Mouse (Mus musculus) midbrain, embryonic 11.5 days (tissue): ENCODE measurements around the gene Cope. TPM values are rescaled to one million over a fixed set of nuclear protein-coding genes. Genes with fewer than 3 reads are reported as not detected.

Experiments
- ATAC-seq: fragments of 200-750 bp; cut with Nextera tagmentation; 2 replicates; pipeline ENCODE4 v1.8.0; 2017; ENCODE audit warnings: moderate TSS enrichment, moderate library complexity; ENCODE audit not compliant: low FRiP score
- DNase-seq: peaks from one replicate; pipeline ENCODE4 v3.0.0; 2015; ENCODE audit warnings: low spot score; ENCODE audit errors: missing footprints
- H3K27ac ChIP-seq: fragments of 300-500 bp; sonication (generic); 2 replicates; pipeline ENCODE4 v1.5.1; 2014; ENCODE audit warnings: low read depth, low read length
- H3K27me3 ChIP-seq: fragments of 300-500 bp; sonication (generic); 2 replicates; pipeline ENCODE4 v1.6.1; 2014; ENCODE audit warnings: mild to moderate bottlenecking, low read length, moderate library complexity, mixed read lengths; ENCODE audit not compliant: control insufficient read depth, insufficient read depth
- H3K36me3 ChIP-seq: fragments of 300-500 bp; sonication (generic); 2 replicates; pipeline ENCODE4 v1.6.1; 2014; ENCODE audit warnings: mild to moderate bottlenecking, low read length, moderate library complexity, mixed read lengths; ENCODE audit not compliant: control insufficient read depth, insufficient read depth
- H3K4me1 ChIP-seq: fragments of 300-500 bp; sonication (generic); 2 replicates; pipeline ENCODE4 v1.6.1; 2014; ENCODE audit warnings: low read length; ENCODE audit not compliant: control insufficient read depth, insufficient read depth
- H3K4me2 ChIP-seq: fragments of 300-500 bp; sonication (generic); 2 replicates; pipeline ENCODE4 v1.6.1; 2014; ENCODE audit warnings: mild to moderate bottlenecking, moderate library complexity
- H3K4me3 ChIP-seq: fragments of 300-500 bp; sonication (generic); 2 replicates; pipeline ENCODE4 v1.5.1; 2014; ENCODE audit warnings: low read depth, low read length
- H3K9ac ChIP-seq: fragments of 300-500 bp; sonication (generic); 2 replicates; pipeline ENCODE4 v1.6.1; 2014; ENCODE audit warnings: low read length
- H3K9me3 ChIP-seq: fragments of 300-500 bp; sonication (generic); 2 replicates; pipeline ENCODE4 v1.6.1; 2016; ENCODE audit warnings: low read length; ENCODE audit not compliant: control insufficient read depth
- WGBS: fragments of 180-500 bp; shearing (Covaris S2); extraction: QIAGEN DNeasy Blood & Tissue Kit; methylation state at CpG from one replicate; pipeline ENCODE4 v1.1.7; 2014; 5-methylcytosine and 5-hydroxymethylcytosine counted together
- polyA plus RNA-seq: library from polyadenylated mRNA; unstranded; fragments of >200 nt; fragmentation: Nextera tagmentation; extraction: Ambion mirVana; gene quantifications from 2 replicates; pipeline ENCODE4 v1.2.1, GENCODE M21; 2014

Cope gene
- polyA plus RNA-seq, 1 experiment from 2014 or later: 240 TPM

- no peak overlapping the region for H3K27ac ChIP-seq
- peaks cover 29% of the 10 kb centered on the region for H3K4me1 ChIP-seq
- H3K9me3 ChIP-seq: no peaks in the 10 kb centered on the region
- peak overlapping the region; percentile 98 for H3K4me3 ChIP-seq
- WGBS: 68% methylated on average over 15 of the region's 15 CpGs
- H3K36me3 ChIP-seq: peaks cover 4% of the 10 kb centered on the region; the same call in 1 of the 2 replicates
- DNase-seq: no peak
- peak overlapping the region; percentile 97 for H3K9ac ChIP-seq
- no peaks in the 10 kb centered on the region for H3K27me3 ChIP-seq
- no peak for ATAC-seq
- peak overlapping the region; percentile 100 for H3K4me2 ChIP-seq
Measured at GRCm38 (mm10) chr8:70351035-70351999, 49.0 kb downstream of the Cope start.

- Histone ChIP-seq H3K9ac (peak overlapping the region; percentile 97), H3K9me3 (no peaks in the 10 kb centered on the region), H3K27me3 (no peaks in the 10 kb centered on the region), H3K4me2 (peak overlapping the region; percentile 100), H3K4me3 (peak overlapping the region; percentile 98), H3K36me3 (peaks cover 4% of the 10 kb centered on the region; the same call in 1 of the 2 replicates), H3K27ac (no peak overlapping the region), H3K4me1 (peaks cover 29% of the 10 kb centered on the region)
- WGBS: 41% methylated on average over 3 of the region's 3 CpGs
- ATAC-seq (no peak), DNase-seq (no peak)
Measured at GRCm38 (mm10) chr8:70352000-70352384, 49.7 kb downstream of the Cope start.

GRCm38 (mm10) chr8:70352657-70353151 is 50.4 kb downstream of the Cope start:
- ATAC-seq: peak; percentile 64
- Histone ChIP-seq H3K4me3 (peak overlapping the region; percentile 98), H3K27me3 (no peaks in the 10 kb centered on the region), H3K4me2 (peak overlapping the region; percentile 100), H3K27ac (peak overlapping the region; percentile 47), H3K9me3 (no peaks in the 10 kb centered on the region), H3K4me1 (peaks cover 29% of the 10 kb centered on the region), H3K9ac (peak overlapping the region; percentile 97), H3K36me3 (peaks cover 4% of the 10 kb centered on the region; the same call in 1 of the 2 replicates)
- WGBS: under 1% methylated on average over 50 of the region's 64 CpGs
- peak; percentile 95 for DNase-seq

- peaks cover 29% of the 10 kb centered on the region for H3K4me1 ChIP-seq
- H3K9ac ChIP-seq: peak within 1 kb of the TSS; percentile 97
- H3K4me3 ChIP-seq: peak within 1 kb of the TSS; percentile 98
- no peaks in the 10 kb centered on the region for H3K27me3 ChIP-seq
- under 1% methylated on average over 56 of the region's 69 CpGs for WGBS
- H3K4me2 ChIP-seq: peak within 1 kb of the TSS; percentile 100
- H3K9me3 ChIP-seq: no peaks in the 10 kb centered on the region
- ATAC-seq (peak; percentile 91), DNase-seq (peak; percentile 100)
- peaks cover 1% of the 10 kb centered on the region; the same call in 1 of the 2 replicates for H3K36me3 ChIP-seq
- peak within 1 kb of the TSS; percentile 47 for H3K27ac ChIP-seq
Measured at GRCm38 (mm10) chr8:70353194-70353817, 51.0 kb downstream of the Cope start, which contains the start of gene Upf1. Gene Upf1, minus strand, starts transcription at chr8:70353278.

GRCm38 (mm10) chr8:70354004-70354403 is 51.7 kb downstream of the Cope start:
- Histone ChIP-seq H3K27ac (peak overlapping the region; percentile 44), H3K36me3 (no peaks in the 10 kb centered on the region), H3K4me2 (peak overlapping the region; percentile 64), H3K4me1 (peaks cover 25% of the 10 kb centered on the region), H3K4me3 (peak overlapping the region; percentile 98), H3K9me3 (no peaks in the 10 kb centered on the region), H3K9ac (peak overlapping the region; percentile 67), H3K27me3 (no peaks in the 10 kb centered on the region)
- ATAC-seq (no peak), DNase-seq (no peak)
- whole genome bisulfite sequencing: 72% methylated on average over 4 of the region's 4 CpGs

- WGBS: 81% methylated on average over 1 of the region's 1 CpGs
- no peak overlapping the region for H3K4me2 ChIP-seq
- DNase-seq: no peak
- H3K9ac ChIP-seq: no peak overlapping the region
- no peaks in the 10 kb centered on the region for H3K27me3 ChIP-seq
- no peaks in the 10 kb centered on the region for H3K9me3 ChIP-seq
- no peak overlapping the region for H3K4me3 ChIP-seq
- ATAC-seq: no peak
- H3K27ac ChIP-seq: no peak overlapping the region
- peaks cover 19% of the 10 kb centered on the region for H3K4me1 ChIP-seq
- no peaks in the 10 kb centered on the region for H3K36me3 ChIP-seq
Measured at GRCm38 (mm10) chr8:70356111-70356510, 53.8 kb downstream of the Cope start.

- WGBS: 49% methylated on average over 3 of the region's 3 CpGs
- ATAC-seq: no peak
- Histone ChIP-seq H3K4me1 (no peaks in the 10 kb centered on the region), H3K36me3 (no peaks in the 10 kb centered on the region), H3K9ac (no peak overlapping the region), H3K27me3 (no peaks in the 10 kb centered on the region), H3K4me2 (no peak overlapping the region), H3K27ac (no peak overlapping the region), H3K9me3 (no peaks in the 10 kb centered on the region), H3K4me3 (no peak overlapping the region)
- DNase-seq: no peak
Measured at GRCm38 (mm10) chr8:70359411-70359810, 57.1 kb downstream of the Cope start.

GRCm38 (mm10) chr8:70360769-70361168 is 58.5 kb downstream of the Cope start:
- no peak for DNase-seq
- Histone ChIP-seq H3K9ac (no peak overlapping the region), H3K36me3 (no peaks in the 10 kb centered on the region), H3K4me2 (no peak overlapping the region), H3K27me3 (no peaks in the 10 kb centered on the region), H3K9me3 (no peaks in the 10 kb centered on the region), H3K27ac (no peak overlapping the region), H3K4me3 (no peak overlapping the region), H3K4me1 (no peaks in the 10 kb centered on the region)
- no peak for ATAC-seq
- 51% methylated on average over 4 of the region's 4 CpGs for WGBS
